Mouse (Mus musculus): ENCODE measurements around the gene Zfand4. TPM values are rescaled to one million over a fixed set of nuclear protein-coding genes. Genes with fewer than 3 reads are reported as not detected.
"Not testable (repeated sequence)": the region's sequence is repeated elsewhere in the genome, so short reads cannot be mapped to it uniquely, and the experiment has no call there.

Zfand4 gene
- polyA plus RNA-seq, 1 experiment from 2014 or later: 3.2 TPM

- Histone ChIP-seq H3K9ac (ENCODE audit: low read depth, low read length) (peak overlapping the region; percentile 90), H3K36me3 (ENCODE audit: control insufficient read depth, insufficient read depth, low read length) (no peaks in the 10 kb centered on the region), H3K27ac (ENCODE audit: low read length) (peak overlapping the region; percentile 76), H3K27me3 (replicated peaks; ENCODE audit: control insufficient read depth, insufficient read depth, low read length) (no peaks in the 10 kb centered on the region), H3K4me3 (ENCODE audit: low read length) (peak overlapping the region; percentile 89), H3K4me1 (ENCODE audit: control insufficient read depth, insufficient read depth, low read length) (no peaks in the 10 kb centered on the region), H3K4me2 (ENCODE audit: low read depth, low read length) (peak overlapping the region; percentile 64), H3K9me3 (ENCODE audit: control insufficient read depth, low read length) (no peaks in the 10 kb centered on the region)
- WGBS: 7% methylated on average over 8 of the region's 8 CpGs
- ATAC-seq: no peak
Observed at GRCm38 (mm10) chr6:116338520-116338919, 74.5 kb downstream of the Zfand4 start.

- ATAC-seq: no peak
- WGBS: 72% methylated on average over 5 of the region's 5 CpGs
Observed at GRCm38 (mm10) chr6:116339088-116339487, 75.1 kb downstream of the Zfand4 start.

GRCm38 (mm10) chr6:116340521-116340920 is 76.5 kb downstream of the Zfand4 start:
- 91% methylated on average over 1 of the region's 1 CpGs for WGBS
- Histone ChIP-seq H3K4me1 (ENCODE audit: control insufficient read depth, insufficient read depth, low read length) (no peaks in the 10 kb centered on the region), H3K4me3 (ENCODE audit: low read length) (no peak overlapping the region), H3K36me3 (ENCODE audit: control insufficient read depth, insufficient read depth, low read length) (no peaks in the 10 kb centered on the region), H3K4me2 (ENCODE audit: low read depth, low read length) (no peak overlapping the region), H3K9me3 (ENCODE audit: control insufficient read depth, low read length) (no peaks in the 10 kb centered on the region), H3K27ac (ENCODE audit: low read length) (no peak overlapping the region), H3K27me3 (replicated peaks; ENCODE audit: control insufficient read depth, insufficient read depth, low read length) (no peaks in the 10 kb centered on the region), H3K9ac (ENCODE audit: low read depth, low read length) (no peak overlapping the region)
- ATAC-seq: no peak

More at GRCm38 (mm10) chr6:116339088-116339487, 75.1 kb downstream of the Zfand4 start:
- Histone ChIP-seq H3K27ac (ENCODE audit: low read length) (no peak overlapping the region), H3K4me1 (ENCODE audit: control insufficient read depth, insufficient read depth, low read length) (no peaks in the 10 kb centered on the region), H3K9ac (ENCODE audit: low read depth, low read length) (no peak overlapping the region), H3K27me3 (replicated peaks; ENCODE audit: control insufficient read depth, insufficient read depth, low read length) (no peaks in the 10 kb centered on the region), H3K4me2 (ENCODE audit: low read depth, low read length) (0 out of 2 replicates have a peak overlapping the region, but pooled peaks have one; percentile 64), H3K36me3 (ENCODE audit: control insufficient read depth, insufficient read depth, low read length) (no peaks in the 10 kb centered on the region), H3K9me3 (ENCODE audit: control insufficient read depth, low read length) (no peaks in the 10 kb centered on the region), H3K4me3 (ENCODE audit: low read length) (no peak overlapping the region)

GRCm38 (mm10) chr6:116347953-116348352 is 83.9 kb downstream of the Zfand4 start:
- Histone ChIP-seq H3K4me3 (ENCODE audit: low read length) (no peak overlapping the region), H3K9ac (ENCODE audit: low read depth, low read length) (no peak overlapping the region), H3K27me3 (replicated peaks; ENCODE audit: control insufficient read depth, insufficient read depth, low read length) (no peaks in the 10 kb centered on the region), H3K36me3 (ENCODE audit: control insufficient read depth, insufficient read depth, low read length) (no peaks in the 10 kb centered on the region), H3K4me1 (ENCODE audit: control insufficient read depth, insufficient read depth, low read length) (no peaks in the 10 kb centered on the region), H3K9me3 (ENCODE audit: control insufficient read depth, low read length) (no peaks in the 10 kb centered on the region), H3K27ac (ENCODE audit: low read length) (0 out of 2 replicates have a peak overlapping the region, but pooled peaks have one; percentile 41), H3K4me2 (ENCODE audit: low read depth, low read length) (no peak overlapping the region)
- WGBS: 71% methylated on average over 2 of the region's 2 CpGs
- ATAC-seq: peak; percentile 86

DNA sequence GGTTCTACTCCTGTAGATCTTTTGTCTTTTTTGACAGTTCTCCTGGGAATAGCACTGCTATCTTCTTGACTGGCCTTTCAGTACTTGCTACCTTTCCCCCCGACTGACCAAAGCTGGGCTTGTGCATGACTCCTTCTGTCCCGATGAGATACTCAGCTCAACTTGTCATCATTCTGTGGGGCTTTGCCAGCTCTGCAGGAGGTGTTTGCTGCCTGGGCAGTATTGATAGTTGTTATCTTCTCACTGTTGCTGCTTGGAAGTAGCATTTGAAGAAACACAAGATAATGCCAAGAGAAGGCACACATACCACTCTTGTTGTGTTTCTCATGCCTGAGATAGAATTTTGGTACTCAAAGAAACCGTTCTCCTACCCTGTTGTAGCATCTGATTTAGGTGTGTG is 86.0 kb downstream of the Zfand4 start:
- H3K4me2 ChIP-seq (ENCODE audit: low read depth, low read length): no peak overlapping the region
- no peak overlapping the region for H3K9ac ChIP-seq (ENCODE audit: low read depth, low read length)
- peak; percentile 80 for ATAC-seq
- WGBS: 76% methylated on average over 3 of the region's 3 CpGs
- no peaks in the 10 kb centered on the region for H3K4me1 ChIP-seq (ENCODE audit: control insufficient read depth, insufficient read depth, low read length)
- no peak overlapping the region for H3K27ac ChIP-seq (ENCODE audit: low read length)
- no peaks in the 10 kb centered on the region for H3K27me3 ChIP-seq (replicated peaks; ENCODE audit: control insufficient read depth, insufficient read depth, low read length)
- H3K36me3 ChIP-seq (ENCODE audit: control insufficient read depth, insufficient read depth, low read length): no peaks in the 10 kb centered on the region
- no peak overlapping the region for H3K4me3 ChIP-seq (ENCODE audit: low read length)
- no peaks in the 10 kb centered on the region for H3K9me3 ChIP-seq (ENCODE audit: control insufficient read depth, low read length)

DNA sequence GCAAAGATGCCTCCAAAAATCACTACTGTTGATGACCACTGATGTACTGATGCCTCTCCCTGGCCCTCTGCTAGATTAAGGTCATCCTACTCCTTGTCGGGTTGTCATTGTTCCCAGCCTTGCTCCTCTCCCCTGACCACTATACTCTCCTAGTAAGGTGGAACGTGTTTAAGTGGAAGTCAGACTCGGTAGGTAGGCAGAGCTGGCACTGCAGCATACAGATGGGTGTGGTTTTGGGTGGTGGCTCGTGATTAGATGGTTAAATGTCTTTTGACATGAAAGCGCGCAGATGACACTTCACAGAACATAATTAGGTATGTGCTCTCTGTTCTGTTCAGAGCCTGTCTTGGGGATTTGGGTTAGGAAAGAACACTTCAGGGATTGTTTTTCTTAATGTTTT is 86.6 kb downstream of the Zfand4 start:
- Histone ChIP-seq H3K36me3 (ENCODE audit: control insufficient read depth, insufficient read depth, low read length) (no peaks in the 10 kb centered on the region), H3K9ac (ENCODE audit: low read depth, low read length) (no peak overlapping the region), H3K4me3 (ENCODE audit: low read length) (no peak overlapping the region), H3K27ac (ENCODE audit: low read length) (no peak overlapping the region), H3K9me3 (ENCODE audit: control insufficient read depth, low read length) (no peaks in the 10 kb centered on the region), H3K4me2 (ENCODE audit: low read depth, low read length) (no peak overlapping the region), H3K4me1 (ENCODE audit: control insufficient read depth, insufficient read depth, low read length) (no peaks in the 10 kb centered on the region), H3K27me3 (replicated peaks; ENCODE audit: control insufficient read depth, insufficient read depth, low read length) (no peaks in the 10 kb centered on the region)
- peak; percentile 64; the same call in 1 of the 2 replicates for ATAC-seq
- whole genome bisulfite sequencing: 76% methylated on average over 6 of the region's 6 CpGs

GRCm38 (mm10) chr6:116351534-116351933 is 87.5 kb downstream of the Zfand4 start:
- Histone ChIP-seq H3K9ac (ENCODE audit: low read depth, low read length) (no peak overlapping the region), H3K36me3 (ENCODE audit: control insufficient read depth, insufficient read depth, low read length) (no peaks in the 10 kb centered on the region), H3K4me1 (ENCODE audit: control insufficient read depth, insufficient read depth, low read length) (no peaks in the 10 kb centered on the region), H3K9me3 (ENCODE audit: control insufficient read depth, low read length) (no peaks in the 10 kb centered on the region), H3K4me3 (ENCODE audit: low read length) (no peak overlapping the region), H3K4me2 (ENCODE audit: low read depth, low read length) (no peak overlapping the region), H3K27me3 (replicated peaks; ENCODE audit: control insufficient read depth, insufficient read depth, low read length) (no peaks in the 10 kb centered on the region), H3K27ac (ENCODE audit: low read length) (no peak overlapping the region)
- 78% methylated on average over 4 of the region's 4 CpGs for WGBS
- ATAC-seq: no peak

GRCm38 (mm10) chr6:116353428-116353827 is 89.4 kb downstream of the Zfand4 start:
- H3K4me3 ChIP-seq (ENCODE audit: low read length): no peak overlapping the region
- no peaks in the 10 kb centered on the region for H3K36me3 ChIP-seq (ENCODE audit: control insufficient read depth, insufficient read depth, low read length)
- H3K9me3 ChIP-seq (ENCODE audit: control insufficient read depth, low read length): no peaks in the 10 kb centered on the region
- H3K27me3 ChIP-seq (replicated peaks; ENCODE audit: control insufficient read depth, insufficient read depth, low read length): no peaks in the 10 kb centered on the region
- ATAC-seq: no peak
- H3K4me2 ChIP-seq (ENCODE audit: low read depth, low read length): no peak overlapping the region
- H3K4me1 ChIP-seq (ENCODE audit: control insufficient read depth, insufficient read depth, low read length): no peaks in the 10 kb centered on the region
- WGBS: 93% methylated on average over 1 of the region's 1 CpGs
- no peak overlapping the region for H3K27ac ChIP-seq (ENCODE audit: low read length)
- no peak overlapping the region for H3K9ac ChIP-seq (ENCODE audit: low read depth, low read length)

DNA sequence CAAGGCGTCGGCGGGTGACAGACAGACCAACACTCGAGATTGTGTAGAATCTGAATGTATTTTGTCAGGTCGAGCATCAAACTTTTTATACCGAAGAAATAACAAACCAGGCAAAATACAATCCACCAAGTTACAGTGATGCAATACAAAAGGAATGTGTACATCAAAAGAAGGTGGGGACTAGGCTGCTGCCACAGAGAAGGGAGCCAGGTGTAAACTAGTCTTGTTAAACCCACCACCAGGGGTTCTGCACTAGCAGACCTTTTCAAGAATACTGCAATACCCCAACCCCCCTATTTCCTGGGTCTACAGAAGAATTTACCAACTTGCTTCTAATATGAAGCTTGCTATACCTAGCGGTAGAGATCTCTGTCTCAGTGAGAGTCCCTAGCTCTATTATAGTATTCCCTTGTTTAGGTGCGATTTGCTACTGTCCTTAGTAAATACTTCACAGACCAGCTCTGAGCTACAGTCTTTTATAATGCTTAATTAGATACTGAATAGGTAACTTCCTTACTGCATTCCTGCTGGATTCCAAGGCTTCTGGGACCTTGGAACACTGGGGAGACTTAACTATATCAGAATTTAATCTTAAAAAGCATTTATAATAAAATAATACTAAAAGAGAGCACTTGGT is 92.4 kb downstream of the Zfand4 start:
- H3K9me3 ChIP-seq (ENCODE audit: control insufficient read depth, low read length); H3K27me3 ChIP-seq (replicated peaks; ENCODE audit: control insufficient read depth, insufficient read depth, low read length); H3K36me3 ChIP-seq (ENCODE audit: control insufficient read depth, insufficient read depth, low read length); ATAC-seq; H3K4me3 ChIP-seq (ENCODE audit: low read length); H3K4me1 ChIP-seq (ENCODE audit: control insufficient read depth, insufficient read depth, low read length); H3K4me2 ChIP-seq (ENCODE audit: low read depth, low read length); H3K27ac ChIP-seq (ENCODE audit: low read length); H3K9ac ChIP-seq (ENCODE audit: low read depth, low read length): not testable (repeated sequence)
- 76% methylated on average over 8 of the region's 8 CpGs for WGBS

DNA sequence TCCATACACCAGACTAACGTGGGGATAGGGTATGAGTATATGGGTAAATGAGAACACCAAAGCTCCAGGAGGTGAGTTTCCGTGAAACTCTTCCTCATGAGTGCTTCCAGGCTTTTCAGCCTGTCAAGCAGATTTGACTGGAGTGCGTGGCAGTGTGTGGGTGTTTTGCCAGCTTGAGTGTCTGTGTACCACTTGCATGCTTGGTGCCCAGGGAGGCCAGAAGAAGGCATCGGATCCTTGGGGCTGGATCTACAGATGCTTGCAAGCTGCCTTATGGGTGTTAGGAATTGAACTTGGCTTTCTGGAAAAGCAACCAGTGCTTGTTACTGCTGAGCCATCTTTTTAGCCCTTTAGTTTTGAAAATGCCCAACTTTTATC is 92.9 kb downstream of the Zfand4 start:
- Histone ChIP-seq H3K27ac (ENCODE audit: low read length) (no peak overlapping the region), H3K4me3 (ENCODE audit: low read length) (no peak overlapping the region), H3K36me3 (ENCODE audit: control insufficient read depth, insufficient read depth, low read length) (no peaks in the 10 kb centered on the region), H3K27me3 (replicated peaks; ENCODE audit: control insufficient read depth, insufficient read depth, low read length) (no peaks in the 10 kb centered on the region), H3K4me2 (ENCODE audit: low read depth, low read length) (no peak overlapping the region), H3K9ac (ENCODE audit: low read depth, low read length) (no peak overlapping the region), H3K9me3 (ENCODE audit: control insufficient read depth, low read length) (no peaks in the 10 kb centered on the region), H3K4me1 (ENCODE audit: control insufficient read depth, insufficient read depth, low read length) (peaks cover 2% of the 10 kb centered on the region; the same call in 1 of the 2 replicates)
- 83% methylated on average over 4 of the region's 4 CpGs for WGBS
- ATAC-seq: no peak

Measured in intestine, embryonic 16.5 days (tissue).